Mouse (Mus musculus) neural tube, embryonic 10.5 days (tissue): ENCODE results near the gene Hoxc10.

ENCODE experiments used
- DNase-seq: peaks from one replicate; pipeline ENCODE4 v3.0.0-alpha.2; 2017; ENCODE audit warnings: low spot score; ENCODE audit errors: extremely low spot score

Gene Hoxc10

GRCm38 (mm10) chr15:102966776-102967311 is at the start of gene Hoxc10:
Hoxc10 (plus strand) TSS chr15:102966796.
- no peak for DNase-seq

GRCm38 (mm10) chr15:102917972-102918572 is 48.5 kb upstream of the Hoxc10 start:
- DNase-seq: peak; percentile 53

DNA sequence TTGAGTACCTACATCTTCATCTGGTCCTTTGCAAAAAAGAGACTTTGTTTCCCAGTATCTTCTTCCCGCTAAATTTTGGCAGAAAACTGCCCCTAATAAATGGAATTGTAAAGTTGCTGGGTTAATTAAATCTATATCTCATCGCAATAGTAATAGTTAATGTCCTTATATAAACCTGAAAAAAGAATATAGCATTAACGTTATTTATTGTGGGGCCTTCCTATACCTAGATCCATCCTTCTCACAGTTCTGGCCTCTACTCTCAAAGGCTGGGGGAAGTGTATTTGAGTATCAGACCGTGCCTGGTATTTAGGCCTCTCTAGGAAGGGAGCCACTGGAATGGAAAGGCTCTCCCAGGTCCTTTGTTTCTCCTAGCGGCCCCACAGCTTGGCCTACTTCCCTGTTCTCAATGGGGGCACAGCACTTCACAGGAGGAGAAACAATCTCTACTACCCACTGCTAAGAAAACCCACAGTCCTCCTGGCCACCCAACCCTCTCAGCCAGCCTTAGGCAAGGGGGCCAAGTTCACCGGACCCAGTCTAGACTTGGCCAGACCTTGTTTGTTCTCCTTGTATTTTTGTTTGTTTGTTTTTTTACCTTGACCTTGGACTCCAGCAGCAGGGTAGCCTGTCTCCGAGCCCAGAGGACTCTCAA is 47.9 kb upstream of the Hoxc10 start:
- DNase-seq: peak; percentile 52

DNA sequence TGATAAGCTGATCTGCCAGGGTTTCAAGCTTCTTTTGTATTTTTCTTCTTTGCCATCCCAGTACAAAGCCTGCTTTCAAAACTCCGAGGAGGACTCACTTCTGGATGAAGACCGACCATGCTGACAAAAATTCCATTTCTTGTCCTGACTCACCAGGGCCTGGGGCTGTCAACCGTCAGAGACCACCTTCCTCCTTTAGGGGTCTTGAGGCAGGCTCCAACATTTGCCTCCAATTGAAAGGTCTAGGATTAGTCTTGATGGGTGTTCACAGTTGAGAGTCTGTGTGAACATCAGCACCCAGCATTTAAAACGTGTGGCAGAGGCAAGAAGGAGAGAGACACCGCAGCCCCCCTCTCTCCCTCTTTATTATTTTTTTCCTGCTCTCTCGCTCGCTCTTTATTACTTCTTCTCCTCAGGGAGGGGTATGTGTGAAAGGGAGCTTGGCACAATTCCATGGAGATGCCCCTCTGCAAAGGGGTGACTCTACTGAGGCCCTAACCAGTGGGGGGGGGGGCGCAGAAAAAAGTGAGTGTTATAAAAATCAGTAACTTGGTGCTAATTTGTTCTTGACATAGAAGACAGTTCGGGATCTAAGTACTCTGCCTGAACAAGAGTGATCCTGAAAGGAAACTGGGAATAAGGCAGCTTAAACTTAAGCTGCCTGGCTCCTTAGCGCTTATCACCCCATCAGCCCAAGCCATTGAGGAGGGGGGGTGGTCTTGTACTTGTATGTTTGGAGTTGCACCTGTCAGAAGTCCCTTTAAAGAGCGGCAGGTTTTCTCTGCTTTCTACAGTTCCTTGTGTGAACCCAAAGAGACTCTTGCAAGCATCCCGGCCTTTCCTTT is 47.0 kb upstream of the Hoxc10 start:
- peak; percentile 48 for DNase-seq

GRCm38 (mm10) chr15:102920619-102921018 is 46.0 kb upstream of the Hoxc10 start:
- DNase-seq: peak; percentile 86

DNA sequence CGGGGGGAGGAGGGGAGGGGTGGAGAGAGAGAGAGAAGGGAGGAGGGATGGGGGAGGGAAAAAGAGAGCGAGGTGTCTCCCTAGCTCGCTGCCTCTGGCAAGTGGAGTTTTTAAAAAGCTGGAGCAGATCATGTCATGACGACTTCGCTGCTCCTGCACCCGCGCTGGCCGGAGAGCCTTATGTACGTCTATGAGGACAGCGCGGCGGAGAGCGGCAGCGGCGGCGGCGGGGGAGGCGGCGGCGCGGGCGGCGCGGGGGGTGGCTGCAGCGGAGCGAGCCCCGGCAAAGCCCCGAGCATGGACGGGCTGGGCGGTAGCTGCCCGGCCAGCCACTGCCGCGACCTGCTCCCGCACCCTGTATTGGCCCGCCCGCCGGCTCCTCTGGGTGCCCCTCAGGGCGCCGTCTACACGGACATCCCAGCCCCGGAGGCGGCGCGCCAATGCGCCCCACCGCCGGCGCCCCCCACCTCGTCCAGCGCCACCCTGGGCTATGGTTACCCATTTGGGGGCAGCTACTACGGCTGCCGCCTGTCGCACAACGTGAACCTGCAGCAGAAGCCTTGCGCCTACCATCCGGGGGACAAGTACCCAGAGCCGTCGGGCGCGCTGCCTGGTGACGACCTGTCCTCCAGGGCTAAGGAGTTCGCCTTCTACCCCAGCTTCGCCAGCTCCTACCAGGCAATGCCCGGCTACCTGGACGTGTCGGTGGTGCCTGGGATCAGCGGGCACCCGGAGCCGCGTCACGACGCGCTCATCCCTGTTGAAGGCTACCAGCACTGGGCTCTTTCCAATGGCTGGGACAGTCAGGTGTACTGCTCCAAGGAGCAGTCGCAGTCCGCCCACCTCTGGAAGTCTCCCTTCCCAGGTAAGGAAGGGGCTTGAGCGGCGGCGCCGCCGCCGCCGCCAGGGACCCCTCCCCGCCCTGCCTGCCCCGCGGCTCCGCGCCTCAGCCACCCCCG is 45.3 kb upstream of the Hoxc10 start, which contains the start of gene Hoxc13:
Gene Hoxc13, plus strand, starts transcription at position 51 of the 959 bp plus-strand sequence.
- DNase-seq: peak; percentile 69

DNA sequence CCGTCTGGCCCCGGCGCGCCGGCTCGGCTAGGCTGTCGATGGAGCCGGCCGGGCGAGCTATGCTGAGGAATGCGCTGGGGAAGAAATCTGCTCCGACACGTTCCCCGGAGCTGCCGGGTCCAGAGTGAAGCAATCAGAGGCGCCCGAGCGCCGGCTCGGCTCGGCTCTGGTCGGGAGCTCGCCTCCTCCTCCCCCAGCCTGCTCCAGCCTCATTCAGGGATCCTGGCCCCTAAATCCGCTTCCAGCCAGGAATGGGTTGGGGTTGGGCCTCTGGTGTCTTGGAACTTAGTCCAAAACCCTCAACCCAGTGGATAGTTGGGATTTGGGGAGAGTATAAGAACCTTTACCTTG is 44.6 kb upstream of the Hoxc10 start:
- peak; percentile 68 for DNase-seq

DNA sequence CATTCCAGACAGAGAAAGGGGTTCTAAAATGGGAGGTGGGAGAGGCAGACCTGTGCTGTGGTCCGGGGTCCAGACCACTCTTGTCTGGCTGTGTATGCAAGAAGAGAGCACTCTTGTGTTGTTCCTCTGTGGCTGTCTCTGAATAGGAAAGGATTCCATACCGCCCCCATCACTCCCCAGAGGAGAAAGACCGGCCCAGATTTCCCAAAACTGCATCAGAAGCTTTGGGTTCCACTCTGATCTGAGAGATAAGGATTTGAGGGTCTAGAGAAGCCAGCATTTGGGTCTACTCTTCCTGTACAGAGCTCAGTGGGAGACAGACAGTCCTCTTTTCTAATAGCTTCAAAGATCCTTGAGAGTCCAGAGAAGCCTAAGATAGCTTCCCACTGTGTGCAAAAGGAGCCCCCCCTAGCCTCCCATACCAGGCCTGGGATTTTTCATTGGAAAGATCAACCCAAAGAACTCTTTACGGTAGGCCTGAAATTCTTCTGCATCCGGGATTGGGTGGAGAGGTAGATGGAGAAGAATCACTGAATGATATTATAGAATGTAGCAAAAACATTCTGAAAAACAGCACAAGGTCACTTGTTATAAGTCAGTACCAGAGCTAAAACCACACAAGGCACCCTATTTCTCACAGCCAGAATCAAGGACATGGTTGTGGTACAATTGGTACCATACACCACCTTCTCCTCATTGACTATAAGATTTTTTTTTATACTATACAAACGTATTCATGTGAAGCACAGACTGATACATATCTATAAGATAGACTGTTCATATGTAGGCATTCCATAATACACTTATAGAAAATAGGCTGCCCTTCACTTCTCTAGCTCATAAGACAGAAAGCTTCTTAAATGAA is 43.7 kb upstream of the Hoxc10 start:
- DNase-seq: peak; percentile 56

GRCm38 (mm10) chr15:102927032-102927645 is 39.5 kb upstream of the Hoxc10 start:
- peak; percentile 69 for DNase-seq

DNA sequence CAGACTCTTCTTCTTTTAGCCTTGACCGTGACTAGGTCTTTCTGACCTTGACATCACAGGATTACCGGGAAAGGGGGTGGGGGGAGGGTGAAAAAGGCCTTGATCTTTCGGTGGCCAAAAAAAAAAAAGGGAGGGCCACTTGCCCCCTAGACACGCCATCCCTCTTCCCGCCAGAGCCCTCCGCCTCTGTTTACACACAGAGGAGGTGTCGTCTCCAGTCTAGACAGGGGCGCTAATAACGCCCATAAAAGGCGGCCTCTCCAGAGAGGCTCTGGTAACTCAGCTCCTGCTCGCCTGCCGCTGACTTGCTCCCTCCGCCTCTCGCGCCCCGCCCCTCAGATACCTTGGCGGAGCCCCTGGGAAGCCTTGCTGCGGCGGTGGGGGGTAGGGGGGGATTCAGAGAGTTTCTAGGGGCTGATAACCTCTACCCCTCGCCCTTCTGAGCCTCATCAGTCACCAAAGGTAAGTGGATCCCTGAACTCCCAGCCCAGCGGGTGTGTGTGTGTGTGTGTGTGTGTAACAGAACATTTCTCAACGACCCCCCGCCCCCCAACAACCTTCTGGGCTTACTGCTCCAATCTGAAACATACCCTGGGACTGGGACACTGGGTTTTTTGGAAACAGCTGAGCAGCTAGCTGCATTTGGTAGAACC is 34.8 kb upstream of the Hoxc10 start:
- DNase-seq: no peak

- DNase-seq: no peak
These were observed 32.2 kb upstream of the Hoxc10 start for GRCm38 (mm10) chr15:102934438-102934837.

DNA sequence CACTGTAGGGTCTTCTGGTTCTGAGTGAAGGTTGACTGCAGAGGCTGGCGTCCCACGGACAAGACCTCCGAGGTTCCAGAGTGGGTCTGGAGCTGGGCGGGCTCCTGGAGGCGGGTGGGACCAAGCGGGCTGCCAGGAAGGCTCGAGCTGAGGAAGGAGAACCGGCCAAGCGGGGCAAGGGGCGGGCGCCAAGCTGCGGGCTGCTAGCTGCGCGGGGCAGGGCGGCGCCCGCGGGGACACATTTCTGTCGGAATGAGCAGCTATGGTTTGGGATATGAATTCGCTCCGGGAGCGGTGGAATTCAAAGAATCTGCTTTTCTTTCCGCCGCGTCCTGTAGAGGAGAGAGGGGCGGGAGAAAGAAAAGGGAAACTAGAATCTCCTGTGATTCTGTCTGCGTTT is 31.7 kb upstream of the Hoxc10 start:
- DNase-seq: no peak

- no peak for DNase-seq
These were observed 30.2 kb upstream of the Hoxc10 start, which contains the start of gene Hoxc12 for GRCm38 (mm10) chr15:102936279-102936972. Hoxc12 (plus strand) TSS chr15:102936757.

DNA sequence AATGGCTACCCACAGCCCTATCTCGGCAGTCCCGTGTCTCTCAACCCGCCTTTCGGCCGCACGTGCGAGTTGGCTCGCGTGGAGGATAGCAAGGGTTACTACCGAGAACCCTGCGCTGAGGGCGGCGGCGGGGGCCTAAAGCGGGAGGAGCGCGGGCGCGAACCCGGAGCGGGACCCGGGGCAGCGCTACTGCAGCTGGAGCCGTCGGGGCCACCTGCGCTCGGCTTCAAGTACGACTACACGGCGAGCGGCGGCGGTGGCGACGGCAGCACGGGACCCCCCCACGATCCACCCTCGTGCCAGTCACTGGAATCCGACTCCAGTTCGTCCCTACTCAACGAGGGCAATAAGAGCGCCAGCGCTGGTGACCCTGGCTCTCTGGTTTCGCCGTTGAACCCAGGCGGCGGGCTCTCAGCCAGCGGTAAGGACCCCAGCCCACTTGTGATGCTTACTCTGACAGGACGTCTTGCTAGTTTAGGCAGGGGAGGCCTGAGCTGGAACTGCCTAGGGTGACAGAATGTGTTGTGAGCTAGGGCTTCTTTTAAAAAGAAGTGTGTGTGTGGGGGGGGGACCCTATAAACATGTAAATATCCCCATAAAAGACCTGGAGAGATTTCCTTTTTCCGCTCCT is 29.4 kb upstream of the Hoxc10 start:
- peak; percentile 72 for DNase-seq

DNA sequence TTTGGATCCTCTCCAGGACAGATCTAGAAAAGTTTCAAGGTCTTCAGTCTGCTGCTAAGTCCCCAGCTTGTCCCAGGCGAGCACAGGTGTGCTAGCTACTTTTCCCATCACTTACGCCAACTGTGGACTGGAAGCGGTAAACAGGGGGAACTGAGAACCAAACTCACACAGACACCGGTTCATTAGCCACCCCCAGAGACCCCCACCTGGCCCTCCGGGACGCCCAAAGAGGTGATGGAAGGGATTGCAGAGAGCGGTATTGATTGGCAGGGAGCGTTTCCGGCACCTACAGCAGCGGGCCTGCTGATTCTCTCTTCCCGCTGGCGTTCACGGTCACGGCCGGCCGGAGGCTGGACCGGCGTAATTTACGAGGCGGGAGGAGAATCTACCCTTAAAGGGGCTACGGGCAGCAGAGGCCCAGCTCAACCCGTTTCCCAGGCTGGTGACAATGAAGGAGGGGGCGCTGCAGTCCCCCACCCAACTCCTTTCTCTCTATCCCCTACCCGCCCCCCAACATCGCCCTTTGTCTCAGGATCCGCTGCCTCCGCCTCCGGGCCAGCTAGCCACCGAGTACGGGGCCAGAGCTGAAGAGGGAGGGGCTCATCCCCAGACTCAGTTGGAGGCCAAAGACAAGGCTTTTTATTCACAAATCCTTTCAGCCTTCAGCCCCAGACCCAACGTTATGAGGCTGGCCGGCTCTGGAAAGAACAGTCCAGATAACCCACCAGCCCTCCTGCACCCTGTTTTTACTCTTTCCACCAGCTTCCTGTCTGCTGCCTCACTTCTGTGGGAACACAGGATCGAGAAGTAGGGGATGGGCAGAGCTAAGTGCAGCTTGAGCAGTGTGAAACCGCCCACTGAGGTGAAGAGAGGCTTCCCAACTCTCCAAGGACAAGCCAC is 27.1 kb upstream of the Hoxc10 start:
- DNase-seq: no peak

DNA sequence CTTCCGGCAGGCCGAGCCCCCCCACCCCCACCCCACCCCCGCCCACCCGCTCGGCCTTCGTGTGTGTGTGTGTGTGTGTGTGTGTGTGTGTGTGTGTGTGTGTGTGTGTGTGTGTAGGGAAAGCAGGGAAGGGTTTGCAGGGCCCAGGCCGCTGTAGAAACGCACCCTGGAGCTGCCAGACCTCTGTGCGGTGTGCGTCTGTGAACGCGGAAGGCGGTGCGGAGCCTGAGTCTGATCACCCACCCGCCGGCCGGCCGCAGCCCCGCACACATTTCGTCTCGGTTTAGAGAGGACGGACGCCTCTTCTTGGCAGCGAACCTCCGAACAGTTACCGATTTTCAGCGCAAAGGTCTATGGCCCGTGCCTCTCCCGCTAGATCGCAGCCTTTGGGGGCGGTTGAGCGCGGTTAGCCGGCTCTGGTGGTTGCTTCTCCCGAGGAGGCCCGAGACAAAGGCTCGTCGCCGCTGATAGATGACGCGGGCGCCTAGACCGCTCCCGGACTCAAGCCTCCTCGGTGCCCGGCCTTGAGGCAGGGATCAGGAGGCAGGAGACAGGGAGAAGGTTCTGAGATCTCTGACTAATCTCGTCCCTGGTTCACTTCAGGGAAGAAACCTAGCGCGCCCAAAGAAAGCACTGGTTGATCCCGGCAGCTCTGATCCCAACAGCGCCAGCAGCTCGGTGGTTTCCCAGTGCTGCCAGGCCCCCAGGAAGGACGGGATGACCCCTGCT is 23.7 kb upstream of the Hoxc10 start:
- no peak for DNase-seq
